Mouse (Mus musculus): ENCODE measurements around the gene Nbea. TPM values are rescaled to one million over a fixed set of nuclear protein-coding genes. Genes with fewer than 3 reads are reported as not detected.

Nbea gene
- polyA plus RNA-seq, 2 experiments from 2014 or later: 0.16 to 0.25 TPM

GRCm38 (mm10) chr3:55590727-55591126 lies 592.8 kb downstream of the Nbea start:
- no peak for ATAC-seq

DNA sequence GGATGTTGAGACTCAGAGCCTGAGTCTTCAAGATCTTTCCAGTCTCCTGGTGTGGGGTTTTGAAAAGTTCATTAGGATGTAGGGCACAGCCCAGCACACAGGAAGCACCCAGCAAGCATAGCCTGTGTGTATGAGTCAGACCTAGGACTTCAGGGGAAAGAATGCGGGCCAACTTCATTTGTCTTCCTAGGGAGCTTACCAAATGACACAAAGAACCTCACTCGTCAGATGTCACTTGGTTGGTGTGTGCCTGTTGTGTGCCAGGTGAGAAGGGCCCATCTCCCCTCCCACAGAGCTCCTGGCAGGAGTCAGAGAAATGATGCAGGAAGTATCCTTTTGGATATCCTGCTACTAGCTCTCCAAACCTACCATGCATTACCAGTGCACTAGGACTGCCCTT lies 593.2 kb downstream of the Nbea start:
- no peak for ATAC-seq

DNA sequence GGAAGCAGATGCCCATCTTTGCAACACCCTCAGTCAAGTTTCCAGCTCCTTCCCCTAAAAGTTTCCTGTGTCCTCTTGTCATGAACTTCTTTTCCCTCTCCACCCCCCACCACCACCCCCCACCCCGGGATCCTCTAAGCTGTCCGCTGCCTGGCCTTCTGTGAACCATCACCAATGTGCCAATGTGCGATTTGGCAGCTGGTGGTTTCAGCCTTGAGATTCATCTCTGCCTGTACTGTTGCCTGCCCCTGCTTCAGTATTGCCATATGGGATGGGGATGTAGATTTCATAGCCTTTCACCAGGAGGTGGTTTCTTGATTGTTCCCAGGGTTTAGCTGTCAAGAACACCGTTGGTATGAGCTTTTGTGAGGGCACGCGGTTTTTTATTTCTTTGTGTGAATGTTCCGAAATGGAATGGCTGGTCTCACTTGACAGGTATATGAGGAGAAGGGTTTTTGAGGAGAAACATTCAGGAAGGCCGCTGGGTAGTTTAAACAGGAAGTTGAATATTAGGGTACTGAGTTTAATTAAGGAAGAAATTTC lies 594.0 kb downstream of the Nbea start:
- no peak for ATAC-seq

GRCm38 (mm10) chr3:55587972-55588946 lies 595.2 kb downstream of the Nbea start:
- ATAC-seq: no peak

GRCm38 (mm10) chr3:55587434-55587971 lies 596.0 kb downstream of the Nbea start:
- ATAC-seq: no peak
